15 mouse cellular contexts compared by ENCODE assay signal in the genomic region with DNA sequence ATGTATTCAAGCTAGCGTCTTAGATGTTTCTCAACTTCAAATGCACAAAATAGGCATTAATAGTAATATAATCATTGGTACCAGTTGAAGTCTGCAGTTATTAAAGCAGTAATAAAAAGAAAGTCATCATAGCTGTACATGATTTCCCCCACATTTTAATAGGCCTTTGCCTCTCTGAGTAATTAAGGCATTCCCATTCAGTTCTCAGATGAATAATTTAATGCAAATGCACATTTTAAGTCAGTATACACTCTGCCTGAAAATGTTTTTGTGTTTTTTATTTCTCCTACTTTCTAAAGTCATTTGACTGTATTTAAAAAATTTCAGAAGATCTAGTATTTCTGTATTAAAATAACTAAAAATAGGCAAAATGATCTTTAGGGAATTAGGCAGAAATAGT.
"Had no signal": no experiment of that assay in that cellular context is flagged by ENCODE, and none has a peak within 500 bp of the region (broad histone marks: within the 10 kb centered on the region; RNA-seq: fewer than 3 reads in every experiment).

No protein-coding gene starts in this region.

- H3K9ac ChIP-seq: neural tube, embryonic 12.5 days; neural tube, embryonic 15.5 days; stomach, embryonic 15.5 days had no signal

- H3K36me3 ChIP-seq: neural tube, embryonic 12.5 days; neural tube, embryonic 15.5 days; stomach, embryonic 15.5 days had no signal

- DNase-seq: right cerebral cortex, adult 18-20 months; right cerebral cortex, postnatal 14 days; right cerebral cortex, postnatal 25 days; right cerebral cortex, postnatal 4 days; spleen, adult 18-20 months; thymus, adult 18-20 months; thymus, adult 2 months; thymus, postnatal 14 days; thymus, postnatal 25 days; thymus, postnatal 36 days; thymus, postnatal 4 days had no signal

- H3K4me2 ChIP-seq: neural tube, embryonic 12.5 days; neural tube, embryonic 15.5 days; stomach, embryonic 15.5 days had no signal

- H3K27ac ChIP-seq: neural tube, embryonic 12.5 days; neural tube, embryonic 15.5 days; stomach, embryonic 15.5 days; stomach, postnatal 0 days had no signal

- H3K27me3 ChIP-seq: neural tube, embryonic 12.5 days; neural tube, embryonic 15.5 days; stomach, embryonic 15.5 days had no signal

- H3K4me1 ChIP-seq: neural tube, embryonic 12.5 days; stomach, embryonic 15.5 days had no signal

- H3K4me3 ChIP-seq: neural tube, embryonic 12.5 days; neural tube, embryonic 15.5 days; stomach, embryonic 15.5 days had no signal

- H3K9me3 ChIP-seq: neural tube, embryonic 12.5 days; neural tube, embryonic 15.5 days; stomach, embryonic 15.5 days had no signal
